Mouse (Mus musculus) erythroid progenitor cell, adult 5-6 weeks (primary cell): Measurements from ENCODE around the gene Ttc17. TPM values are rescaled to one million over a fixed set of nuclear protein-coding genes. Genes with fewer than 3 reads are reported as not detected.
A peak's percentile ranks its signal among the peaks of the same experiment; 100 is the strongest.

Source experiments
- ATAC-seq: replicated peaks from 2 replicates; pipeline ENCODE4 v1.8.0; 2016; ENCODE audit warnings: moderate number of reproducible peaks, mild to moderate bottlenecking, moderate TSS enrichment, inconsistent platforms; ENCODE audit not compliant: poor library complexity, low FRiP score, severe bottlenecking
- total RNA-seq, 2 experiments: library from RNA; stranded (forward) in 1 of 2; stranded (reverse) in 1 of 2; fragments of 150-400 nt in 1 of 2; fragments of 186-747, 209-891 nt in 1 of 2; gene quantifications; 2 replicates each; pipeline versions ENCODE4 v1.2.3 to v1.2.4; 2015 to 2017; ENCODE audit warnings: low replicate concordance in 2 of 2

Ttc17 gene
- total RNA-seq, 2 experiments from 2014 or later, result 11.3 to 12.4 TPM

DNA sequence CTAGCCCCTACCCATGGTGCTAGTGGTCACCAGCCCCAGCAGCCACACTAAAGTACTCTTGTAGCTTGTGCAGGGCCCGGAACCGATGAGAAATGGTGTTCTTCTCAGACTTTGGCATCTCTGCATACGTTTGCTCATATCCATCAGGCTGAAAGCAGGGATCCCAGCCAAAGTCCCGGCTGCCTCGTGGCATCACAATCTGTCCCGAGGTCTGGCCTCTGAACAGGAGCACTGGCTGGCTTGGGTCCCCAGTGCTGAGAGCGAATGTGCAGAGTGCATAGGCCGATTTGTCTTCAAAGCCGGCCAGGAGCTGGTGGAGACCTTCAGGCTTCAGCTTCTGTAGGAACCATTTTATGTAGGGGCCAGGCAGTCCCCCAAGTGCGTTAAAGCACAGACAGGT is 22.0 kb downstream of the Ttc17 start:
- ATAC-seq, result 0 out of 2 replicates have a peak, but pooled peaks have one; percentile 25

DNA sequence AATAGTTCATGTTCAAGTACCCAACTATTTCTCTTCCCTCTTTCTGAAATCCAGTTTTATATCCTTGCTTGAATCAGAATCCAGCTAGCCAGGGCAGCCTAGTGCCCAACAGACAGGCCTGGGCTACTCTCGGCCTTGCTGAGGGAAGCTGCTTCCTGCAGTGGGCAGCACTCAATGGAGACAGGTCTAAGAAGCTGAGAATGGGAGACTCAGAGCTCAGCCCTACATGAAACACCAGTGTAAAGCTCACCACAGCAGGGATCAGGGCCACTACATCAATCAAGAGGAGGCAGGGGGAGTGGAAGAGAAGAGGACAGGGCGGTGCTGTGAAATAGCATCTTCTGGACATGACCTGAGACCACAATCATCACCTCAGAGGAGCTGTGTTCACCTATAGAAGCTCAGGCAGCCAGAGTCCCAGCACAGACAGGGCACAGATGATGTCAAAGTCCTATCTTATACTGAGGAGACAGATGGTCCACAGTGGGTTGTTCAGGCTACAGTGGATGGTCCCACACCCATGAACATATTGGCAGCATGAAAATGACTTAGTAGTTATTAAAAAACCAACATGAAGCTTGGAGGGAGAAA is 25.3 kb downstream of the Ttc17 start:
- ATAC-seq, result no peak

DNA sequence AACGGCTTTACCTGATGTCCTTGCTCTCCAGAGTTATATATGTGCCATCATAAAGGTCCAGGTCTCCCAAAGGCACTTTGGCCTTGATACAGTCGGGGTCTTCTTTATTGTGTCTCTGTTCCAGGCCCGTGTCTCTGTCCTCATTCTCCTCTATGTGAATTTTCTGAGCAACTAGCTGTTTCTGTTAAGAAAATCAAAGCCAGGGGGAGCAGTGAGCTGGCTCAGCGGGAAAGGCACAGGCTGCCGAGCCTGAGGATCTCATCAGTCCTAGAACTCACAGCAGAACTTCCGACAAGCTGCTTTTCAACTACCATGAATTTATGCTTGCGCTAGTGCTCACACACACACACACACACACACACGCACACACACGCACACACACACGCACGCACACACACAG is 27.8 kb downstream of the Ttc17 start:
- no peak for ATAC-seq

DNA sequence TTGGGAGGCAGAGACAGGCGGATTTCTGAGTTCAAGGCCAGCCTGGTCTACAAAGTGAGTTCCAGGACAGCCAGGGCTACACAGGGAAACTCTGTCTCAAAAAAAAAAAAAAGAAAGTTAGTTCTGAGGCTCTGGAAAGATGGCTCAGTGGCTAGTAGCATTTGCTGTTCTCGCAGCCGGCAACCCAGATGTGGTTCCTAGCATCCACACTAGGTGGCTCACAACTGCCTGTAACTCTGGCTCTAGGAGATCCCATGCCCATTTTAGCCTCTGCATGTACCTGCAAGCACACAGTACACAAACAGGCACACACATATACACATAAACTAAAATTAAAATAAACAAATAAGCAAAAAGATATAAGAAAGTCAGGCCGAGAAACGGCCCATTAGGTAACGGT is 35.4 kb downstream of the Ttc17 start:
- no peak for ATAC-seq

DNA sequence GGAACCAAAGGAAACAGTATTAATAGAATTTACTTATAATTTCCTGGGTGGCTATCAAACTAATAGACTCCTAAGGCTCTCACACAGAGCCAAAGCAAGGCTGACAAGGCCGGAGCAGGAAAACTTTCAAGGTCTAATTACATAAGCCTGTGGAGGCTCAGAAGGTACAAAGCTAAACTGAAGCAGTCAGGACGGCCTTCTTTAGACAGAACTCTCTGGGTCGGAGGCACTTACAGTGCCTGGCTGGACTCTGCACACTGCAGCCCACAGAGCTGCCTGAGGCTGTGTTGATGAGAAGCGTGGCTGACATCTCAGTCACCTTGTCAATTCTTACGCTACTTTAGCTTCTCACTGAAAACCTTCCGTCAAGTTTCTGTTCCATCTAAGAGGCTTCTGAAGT is 42.7 kb downstream of the Ttc17 start:
- no peak for ATAC-seq

DNA sequence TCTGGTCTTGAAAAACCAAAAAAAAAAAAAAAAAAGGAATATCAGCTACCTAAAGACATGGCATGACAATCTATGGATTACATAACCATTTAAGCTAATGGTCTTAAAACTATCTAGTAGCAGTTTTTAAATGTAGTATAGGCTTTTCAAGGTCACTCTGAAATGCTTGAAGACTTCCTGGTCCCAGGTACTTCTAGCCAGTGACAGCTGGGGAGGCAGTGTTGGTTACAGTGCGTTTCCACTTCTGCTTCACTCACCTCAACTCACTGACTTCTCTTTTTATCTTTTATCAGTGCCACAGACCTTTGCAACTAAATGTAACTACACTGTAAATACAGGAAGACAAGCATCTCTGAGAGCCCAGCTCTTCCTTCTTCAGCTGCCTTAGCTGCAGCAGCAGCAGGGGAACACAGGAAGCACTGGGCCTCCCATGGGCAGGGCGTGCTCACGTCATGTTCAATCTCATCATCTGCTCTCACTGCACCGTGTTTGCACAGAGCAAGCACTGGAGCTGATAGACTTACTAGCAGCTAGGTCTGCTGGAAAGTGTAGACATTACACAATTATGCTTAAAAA is 46.0 kb downstream of the Ttc17 start:
- ATAC-seq, result no peak

DNA sequence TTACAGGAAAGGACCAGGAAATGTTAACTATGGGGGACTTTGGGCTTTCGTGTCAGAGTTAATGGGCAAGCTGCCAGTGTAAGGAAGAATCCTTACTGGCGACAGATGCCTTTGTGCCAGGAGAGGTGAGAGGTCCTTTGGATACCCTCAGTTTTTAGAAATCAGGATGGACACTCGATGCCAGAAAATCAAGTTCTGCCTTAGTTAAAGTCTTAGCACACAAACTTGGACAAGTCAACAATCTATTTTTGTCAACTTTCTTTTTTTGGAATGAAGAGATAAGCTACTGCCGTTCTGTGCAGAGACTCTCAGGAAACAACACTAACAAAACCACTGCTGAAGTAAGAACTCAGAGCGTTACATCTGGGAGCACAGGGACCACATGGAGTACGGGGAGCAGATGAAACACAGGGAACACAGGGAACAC is 58.3 kb downstream of the Ttc17 start:
- ATAC-seq, result no peak

DNA sequence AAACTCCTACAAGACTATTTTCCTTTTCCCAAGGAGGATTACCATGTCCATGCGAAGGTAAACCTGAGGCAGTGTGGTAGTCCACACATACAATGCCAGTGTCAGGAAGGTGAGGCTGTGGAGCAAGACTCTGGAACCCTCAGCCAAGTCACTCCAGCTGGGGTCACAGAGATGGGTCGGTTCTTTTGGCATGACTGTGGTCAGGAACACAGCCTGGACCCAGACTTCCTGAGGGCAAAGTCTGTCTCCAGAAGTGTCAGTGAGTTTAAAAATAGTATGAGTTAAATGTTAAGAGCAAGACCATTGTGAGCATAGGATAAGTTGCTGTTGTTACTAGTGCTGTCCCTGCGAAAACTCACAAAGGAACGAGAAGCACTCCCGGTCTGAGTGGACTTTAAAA is 59.7 kb downstream of the Ttc17 start:
- no peak for ATAC-seq

DNA sequence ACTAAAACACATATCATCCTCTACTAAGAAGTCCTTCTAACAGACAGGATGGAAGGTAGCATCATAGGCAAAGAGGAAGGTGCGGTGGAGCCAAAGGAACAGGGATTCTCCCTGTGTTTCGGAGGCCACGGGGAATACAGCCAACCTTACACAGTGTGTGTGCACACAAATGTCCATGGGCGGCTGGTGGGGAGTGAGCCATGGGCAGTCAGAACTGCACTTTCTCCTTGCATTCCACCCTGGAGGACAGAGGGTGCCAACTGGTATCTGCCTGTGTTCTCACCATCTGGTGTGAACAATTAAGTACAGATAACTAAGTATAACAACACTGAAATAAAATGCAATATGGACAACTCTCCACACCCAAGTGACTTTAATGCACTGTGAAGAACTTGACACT is 61.9 kb downstream of the Ttc17 start:
- no peak for ATAC-seq

DNA sequence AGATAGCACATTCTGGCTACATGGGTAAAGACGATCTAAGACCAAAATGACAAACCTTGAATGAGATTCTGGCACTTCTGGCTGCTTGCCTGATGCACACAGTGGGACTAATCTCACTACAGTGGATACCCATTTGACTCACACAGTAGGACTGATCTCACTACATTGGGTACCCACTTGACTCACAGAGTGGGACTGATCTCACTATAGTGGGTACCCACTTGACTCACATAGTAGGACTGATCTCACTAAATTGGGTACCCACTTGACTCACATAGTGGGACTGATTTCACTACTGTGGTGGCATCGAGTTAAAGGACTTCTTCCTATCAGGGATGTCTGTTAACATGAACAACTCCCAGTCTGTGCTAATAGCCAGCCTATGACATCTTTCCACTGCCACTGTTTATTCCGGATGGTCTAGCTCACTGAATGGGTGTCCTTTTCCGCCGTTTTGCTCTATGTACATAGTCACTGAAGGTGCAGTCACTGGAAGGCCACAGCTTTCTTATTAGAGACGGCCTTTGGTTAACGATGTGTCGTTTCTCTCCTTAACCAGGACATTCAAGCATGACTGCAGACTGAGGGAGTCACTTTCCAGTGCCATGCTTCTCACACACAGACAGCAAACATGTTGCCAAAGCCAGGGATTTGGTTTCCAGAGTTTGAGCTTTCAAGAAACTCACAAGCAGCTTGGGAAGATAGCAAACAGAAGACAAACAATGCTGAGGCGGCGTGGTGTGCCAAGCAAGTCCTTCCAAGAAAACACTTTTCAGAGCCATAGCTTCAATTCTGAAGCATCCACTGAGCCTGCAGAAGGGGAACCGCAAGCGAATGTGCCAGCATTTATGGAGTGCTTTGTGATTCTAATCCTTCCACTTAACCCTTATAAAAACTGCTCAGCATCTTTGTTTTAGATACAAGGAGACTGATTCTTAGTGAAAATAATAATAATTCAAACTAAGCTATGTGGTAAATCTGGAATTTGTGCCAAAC is 62.9 kb downstream of the Ttc17 start:
- ATAC-seq, result no peak

DNA sequence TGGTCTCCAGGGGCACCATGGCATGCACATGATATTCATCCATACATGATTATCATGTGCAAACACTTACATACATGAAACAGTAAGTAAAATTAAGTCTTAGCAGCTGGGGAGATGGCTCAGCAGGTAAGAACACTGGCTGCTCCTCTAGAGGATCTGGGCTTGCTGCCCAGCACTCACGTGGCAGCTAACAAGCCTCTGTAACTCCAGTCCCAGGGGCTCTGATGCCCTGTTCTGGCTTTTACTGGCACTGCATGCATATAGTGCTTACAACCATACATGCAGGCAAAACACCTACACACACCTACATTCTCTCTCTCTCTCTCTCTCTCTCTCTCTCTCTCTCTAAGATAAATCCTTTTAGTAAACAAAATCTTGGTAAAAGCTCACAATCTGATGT is 65.7 kb downstream of the Ttc17 start:
- ATAC-seq, result no peak

DNA sequence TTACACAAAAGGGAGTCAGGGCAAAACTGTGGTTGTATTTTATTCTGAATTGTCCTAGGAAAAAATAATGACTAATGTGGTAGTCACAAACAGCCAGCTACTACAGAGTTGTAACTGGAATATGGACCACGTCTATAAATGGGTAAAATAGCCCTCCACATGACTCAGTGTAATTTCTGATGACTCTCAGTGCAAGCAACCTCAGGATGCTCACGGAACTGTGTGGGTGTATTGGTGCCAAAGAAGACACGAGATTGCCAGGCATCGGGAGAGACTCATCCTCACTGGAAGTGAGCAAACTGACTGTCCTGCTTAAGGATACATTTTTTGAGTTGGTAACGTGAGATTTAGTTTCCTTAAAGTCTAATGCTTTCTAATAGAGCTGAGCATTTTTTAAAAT is 67.0 kb downstream of the Ttc17 start:
- ATAC-seq, result no peak

DNA sequence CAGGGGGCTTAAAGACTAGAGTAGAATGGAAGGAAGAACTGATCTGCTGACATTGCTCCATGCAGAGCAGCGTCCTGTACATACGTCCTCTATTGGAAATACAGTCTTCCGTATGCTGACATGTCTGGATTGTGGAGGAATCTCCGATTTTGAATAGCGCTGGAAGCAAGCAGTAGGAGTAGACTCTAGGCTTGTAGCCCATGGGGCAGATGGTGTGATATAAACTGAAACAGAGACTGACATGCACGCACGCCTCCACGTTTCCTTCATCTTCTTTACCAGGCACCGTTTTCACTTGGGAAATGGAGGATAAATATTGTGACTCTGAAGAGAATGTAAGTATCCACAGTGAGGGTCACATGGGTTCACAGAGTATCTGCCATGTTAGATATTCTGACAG is 70.2 kb downstream of the Ttc17 start:
- ATAC-seq, result no peak

DNA sequence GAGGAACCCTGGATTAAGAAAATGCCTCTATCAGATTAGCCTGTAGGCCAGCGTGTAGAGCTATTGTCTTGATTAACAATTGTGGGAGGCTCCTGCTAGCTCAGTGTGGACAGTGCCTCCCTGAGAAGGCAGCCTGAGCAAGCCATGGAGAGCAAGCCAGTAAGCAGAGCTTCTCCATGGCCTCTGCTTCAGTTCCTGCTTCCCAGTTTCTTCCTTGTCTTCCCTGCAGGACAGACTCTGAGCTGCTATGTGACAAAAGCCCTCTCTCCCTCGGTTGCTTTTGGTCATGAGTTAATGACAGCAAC is 71.8 kb downstream of the Ttc17 start:
- no peak for ATAC-seq

DNA sequence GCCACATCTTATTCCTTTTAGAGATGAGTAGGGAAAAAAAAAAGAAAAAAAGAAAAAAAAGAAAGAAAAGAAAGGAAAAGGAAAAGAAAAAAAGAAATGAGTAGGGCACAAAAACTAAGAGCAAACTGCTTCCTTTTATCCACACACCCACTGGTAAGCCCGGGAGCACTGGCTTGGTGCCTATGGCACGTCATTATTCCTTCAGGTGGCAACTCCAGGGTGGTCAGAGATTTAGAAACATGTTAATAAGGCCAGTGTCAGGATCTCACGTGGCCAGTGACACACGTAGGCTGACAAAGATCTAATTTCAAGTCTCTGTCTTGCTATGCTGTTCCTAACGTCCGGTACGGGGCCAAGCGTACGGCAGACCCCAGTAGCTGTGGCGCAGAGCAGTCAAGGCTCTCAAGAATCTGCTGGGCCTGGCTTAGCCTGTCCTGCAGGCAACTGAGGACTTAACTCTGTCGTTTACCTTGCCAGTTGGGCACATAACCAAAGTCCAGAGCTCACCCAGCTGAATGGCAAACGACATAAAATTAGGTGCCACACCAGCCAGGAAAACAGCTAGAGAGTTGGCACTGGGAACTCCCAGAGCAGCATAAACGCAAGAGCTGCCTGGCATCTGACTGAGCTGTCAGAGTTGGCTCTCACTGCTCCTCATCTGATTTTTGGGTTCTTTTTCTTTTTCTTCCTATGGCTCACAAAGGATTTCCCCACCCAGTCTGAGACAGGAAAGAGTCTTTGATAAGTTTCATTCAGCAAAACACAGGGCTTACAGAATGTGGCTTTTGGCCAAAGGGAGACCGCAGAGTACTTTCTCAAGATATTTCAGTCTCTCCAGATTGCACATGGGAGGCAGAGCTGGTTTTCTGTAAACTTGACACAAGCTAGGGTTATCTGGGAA is 72.4 kb downstream of the Ttc17 start:
- no peak for ATAC-seq

DNA sequence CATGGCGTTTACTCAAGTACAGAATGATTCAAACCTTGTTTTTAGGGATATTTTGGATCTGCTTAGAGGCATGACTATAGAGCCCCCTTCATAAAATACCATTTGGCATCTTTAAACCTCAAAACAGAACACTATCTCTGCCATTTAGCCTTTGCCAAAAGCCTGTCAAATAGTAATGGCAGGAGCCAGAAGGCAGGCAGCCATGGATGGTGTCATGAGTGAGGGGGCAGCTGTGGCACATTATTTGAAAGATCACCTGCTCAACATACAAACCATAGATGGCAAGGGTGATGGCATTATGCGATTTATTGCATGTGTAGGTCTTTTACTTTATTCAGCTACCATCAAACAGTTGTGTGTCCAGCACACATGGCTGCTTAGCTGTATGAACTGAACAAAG is 73.4 kb downstream of the Ttc17 start:
- no peak for ATAC-seq

DNA sequence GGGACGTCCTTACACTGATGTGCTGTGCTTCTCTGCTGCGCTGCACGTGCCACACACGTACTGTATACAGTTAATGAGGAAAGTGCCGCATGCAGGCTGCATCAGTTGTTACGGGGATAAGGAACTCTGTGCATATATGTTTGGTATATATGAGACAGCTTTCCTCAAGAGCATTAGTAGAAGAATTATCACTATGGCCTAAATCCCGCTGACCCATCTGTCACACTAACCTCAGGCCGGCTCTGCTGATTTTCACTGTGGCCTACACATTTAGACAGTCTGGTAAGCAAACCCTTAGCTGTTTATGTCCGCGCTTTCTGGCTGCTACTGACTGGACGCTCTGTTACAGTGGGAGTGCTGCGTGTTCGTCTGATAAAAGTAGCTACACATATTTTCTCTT is 77.2 kb downstream of the Ttc17 start:
- no peak for ATAC-seq

DNA sequence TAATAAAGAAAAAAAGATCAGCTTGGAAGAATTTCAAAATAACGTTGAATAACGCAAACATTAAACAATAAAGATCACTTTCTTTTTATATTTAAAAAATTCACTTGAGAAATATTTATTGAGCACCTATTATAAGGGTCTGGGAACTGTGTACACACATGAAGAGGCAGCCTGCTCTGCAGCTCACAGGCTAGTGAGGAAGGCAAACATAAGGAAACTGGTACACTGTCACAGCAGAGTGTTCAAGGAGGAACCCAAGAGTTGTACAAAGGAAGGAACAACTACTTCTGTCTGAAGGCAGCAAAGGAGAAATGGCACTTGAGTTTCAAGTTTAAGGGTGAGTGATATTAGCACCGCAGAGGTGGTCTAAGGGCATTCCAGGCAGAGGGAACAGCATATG is 78.7 kb downstream of the Ttc17 start:
- ATAC-seq, result no peak

DNA sequence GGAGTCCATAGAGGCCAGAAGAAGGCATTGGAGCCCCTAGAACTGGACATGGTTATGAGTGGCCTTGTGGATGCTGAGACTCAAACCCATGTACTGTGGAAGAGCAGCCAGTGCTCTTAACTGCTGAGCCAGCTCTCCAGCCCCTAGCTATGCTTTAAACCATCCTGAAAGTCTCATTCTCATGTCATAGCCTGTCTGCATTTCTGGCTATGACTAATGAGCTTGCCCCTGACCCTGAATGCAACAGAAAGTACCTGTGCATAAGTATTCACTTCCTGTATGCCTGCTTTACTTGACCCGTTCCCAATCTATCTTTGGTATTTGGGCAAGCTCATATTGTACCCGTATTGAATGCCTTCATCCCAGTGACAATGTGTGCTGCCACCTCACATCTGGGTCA is 86.7 kb downstream of the Ttc17 start:
- ATAC-seq, result no peak

DNA sequence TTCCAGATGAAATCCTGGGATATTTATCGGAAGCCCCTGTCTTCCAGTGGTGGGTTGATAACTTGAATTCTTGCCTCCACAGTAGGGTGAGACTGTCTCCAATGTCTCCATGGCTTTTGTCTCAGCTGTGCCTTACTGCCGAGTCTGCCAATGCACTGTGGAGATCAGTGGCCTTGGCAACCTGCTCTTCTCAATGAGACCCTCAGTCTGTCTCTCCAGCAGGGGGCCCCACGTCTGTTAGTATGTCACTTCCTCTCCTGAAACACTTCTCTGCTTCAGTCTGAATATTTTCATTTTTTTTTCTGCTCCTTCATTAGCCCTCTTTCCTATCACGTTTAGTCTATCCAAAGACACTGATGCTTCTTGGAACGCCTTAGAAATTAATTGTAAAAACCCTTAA is 90.0 kb downstream of the Ttc17 start:
- no peak for ATAC-seq
